Mouse (Mus musculus) stomach, embryonic 16.5 days (tissue): ENCODE measurements around the gene Pnmal1. TPM values are rescaled to one million over a fixed set of nuclear protein-coding genes. Genes with fewer than 3 reads are reported as not detected.
A peak's percentile ranks its signal among the peaks of the same experiment; 100 is the strongest.

ENCODE experiments used
- ATAC-seq: fragments of 200-750 bp; cut with Nextera tagmentation; 2 replicates; pipeline ENCODE4 v1.8.0; 2017; ENCODE audit warnings: moderate number of reproducible peaks, moderate TSS enrichment; ENCODE audit not compliant: insufficient read depth, low FRiP score
- H3K27ac ChIP-seq: fragments of 300-500 bp; sonication (generic); 2 replicates; pipeline ENCODE4 v1.5.1; 2014; ENCODE audit warnings: low read length
- H3K27me3 ChIP-seq: fragments of 300-500 bp; sonication (generic); 2 replicates; pipeline ENCODE4 v1.6.1; 2014; ENCODE audit warnings: low read length, control low read depth, mixed read lengths; ENCODE audit not compliant: control insufficient read depth, insufficient read depth
- H3K36me3 ChIP-seq: fragments of 300-500 bp; sonication (generic); 2 replicates; pipeline ENCODE4 v1.6.1; 2014; ENCODE audit warnings: low read length; ENCODE audit not compliant: control insufficient read depth, insufficient read depth
- H3K4me1 ChIP-seq: fragments of 300-500 bp; sonication (generic); 2 replicates; pipeline ENCODE4 v1.6.1; 2014; ENCODE audit warnings: low read length, control low read depth, mixed read lengths; ENCODE audit not compliant: control insufficient read depth, insufficient read depth
- H3K4me2 ChIP-seq: fragments of 300-500 bp; sonication (generic); 2 replicates; pipeline ENCODE4 v1.6.1; 2014; ENCODE audit warnings: low read depth, low read length, mixed read lengths
- H3K4me3 ChIP-seq: fragments of 300-500 bp; sonication (generic); replicated peaks from 2 replicates; pipeline ENCODE4 v1.5.1; 2014; ENCODE audit warnings: mild to moderate bottlenecking, low read length
- H3K9ac ChIP-seq: fragments of 300-500 bp; sonication (generic); 2 replicates; pipeline ENCODE4 v1.6.1; 2014; ENCODE audit warnings: low read length
- H3K9me3 ChIP-seq: fragments of 300-500 bp; sonication (generic); replicated peaks from 2 replicates; pipeline ENCODE4 v1.6.1; 2016; ENCODE audit warnings: low read length, control low read depth; ENCODE audit not compliant: control insufficient read depth
- WGBS: fragments of 180-500 bp; shearing (Covaris S2); extraction: QIAGEN DNeasy Blood & Tissue Kit; methylation state at CpG from one replicate; pipeline ENCODE4 v1.1.7; 2014; 5-methylcytosine and 5-hydroxymethylcytosine counted together
- polyA plus RNA-seq: library from polyadenylated mRNA; unstranded; fragments of >200 nt; fragmentation: Nextera tagmentation; extraction: Ambion mirVana; gene quantifications from 2 replicates; pipeline ENCODE4 v1.2.1, GENCODE M21; 2015

Pnmal1 gene
- polyA plus RNA-seq, 1 experiment from 2014 or later, result 3.4 TPM

DNA sequence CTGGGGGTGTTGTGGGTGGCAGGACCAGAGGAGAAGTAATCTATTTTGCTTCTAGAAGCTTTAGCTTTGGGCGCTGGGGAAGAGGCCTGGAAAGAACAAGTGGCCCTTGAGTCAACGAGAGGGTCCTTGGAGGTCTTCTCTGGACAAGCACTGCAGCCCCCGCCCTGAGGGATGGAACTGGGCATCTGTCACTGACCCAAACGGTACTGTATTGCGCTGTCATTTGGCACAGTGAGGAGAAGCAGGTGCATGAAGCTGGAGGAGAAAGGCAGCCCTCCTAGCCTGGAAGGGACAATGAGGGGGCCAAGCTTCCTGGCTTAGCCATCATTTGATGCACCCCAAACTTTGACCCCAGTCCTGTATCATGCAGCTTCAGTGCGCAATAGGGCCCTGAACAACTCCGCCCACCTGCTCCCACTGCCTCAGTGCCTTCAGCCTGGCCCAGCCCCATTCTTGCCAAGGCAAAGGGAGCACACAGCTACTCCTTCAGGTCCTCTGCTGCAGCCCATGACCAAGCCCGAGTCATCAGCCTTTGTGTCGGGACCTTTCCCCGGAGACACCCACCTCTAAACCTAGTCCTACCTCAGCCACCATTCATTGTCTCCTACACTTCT lies 37.0 kb upstream of the Pnmal1 start:
- no peak for ATAC-seq
- Histone ChIP-seq H3K27ac (peak overlapping the region; percentile 95), H3K36me3 (peaks cover 5% of the 10 kb centered on the region), H3K4me3 (peak overlapping the region; percentile 90), H3K4me2 (peak overlapping the region; percentile 95), H3K9ac (peak overlapping the region; percentile 95), H3K4me1 (peaks cover 33% of the 10 kb centered on the region), H3K27me3 (no peaks in the 10 kb centered on the region), H3K9me3 (no peaks in the 10 kb centered on the region)
- 32% methylated on average over 10 of the region's 10 CpGs for WGBS

DNA sequence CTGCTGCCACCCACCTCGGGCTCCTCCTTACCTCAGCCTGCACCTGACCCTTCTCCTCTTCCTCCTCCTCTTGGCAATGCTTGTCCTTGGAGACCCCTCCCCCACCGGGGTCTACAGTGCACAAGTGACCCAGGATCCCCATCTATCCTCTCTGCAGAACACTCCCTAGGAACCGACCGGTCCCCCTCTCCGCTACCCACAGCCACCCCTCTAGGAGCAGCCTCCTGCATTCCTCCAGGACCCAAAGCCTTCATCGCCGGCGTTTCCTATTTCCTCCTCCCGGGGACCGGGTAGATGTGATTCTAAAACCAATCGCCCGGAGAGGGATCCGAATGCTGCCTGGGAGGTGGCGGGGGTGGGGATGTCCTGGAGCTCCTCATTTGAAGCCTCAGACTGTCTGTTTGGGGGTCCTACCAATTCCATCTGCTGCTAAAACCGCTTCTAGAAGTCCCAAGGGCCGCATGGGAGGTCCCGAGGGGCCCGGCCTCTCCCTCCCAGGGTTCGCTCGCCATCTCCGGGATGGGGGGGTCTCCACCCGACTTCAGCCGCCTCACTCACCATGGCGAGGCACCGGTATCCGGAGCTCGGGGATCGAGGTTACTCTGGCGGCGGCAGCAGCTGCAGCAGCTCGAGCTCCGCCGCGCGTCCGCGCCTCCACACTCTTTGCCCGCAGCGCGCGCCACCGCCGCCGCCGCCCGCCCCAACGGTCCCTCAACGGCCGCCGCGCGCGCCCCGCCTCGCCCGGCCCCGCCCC lies 36.0 kb upstream of the Pnmal1 start:
- Histone ChIP-seq H3K4me1 (peaks cover 33% of the 10 kb centered on the region), H3K27me3 (no peaks in the 10 kb centered on the region), H3K9me3 (no peaks in the 10 kb centered on the region), H3K36me3 (no peaks in the 10 kb centered on the region; the same call in 1 of the 2 replicates), H3K4me3 (peak overlapping the region; percentile 90), H3K9ac (peak overlapping the region; percentile 95), H3K27ac (peak overlapping the region; percentile 95), H3K4me2 (peak overlapping the region; percentile 95)
- 0 out of 2 replicates have a peak, but pooled peaks have one; percentile 0 for ATAC-seq
- WGBS, result under 1% methylated on average over 56 of the region's 57 CpGs

DNA sequence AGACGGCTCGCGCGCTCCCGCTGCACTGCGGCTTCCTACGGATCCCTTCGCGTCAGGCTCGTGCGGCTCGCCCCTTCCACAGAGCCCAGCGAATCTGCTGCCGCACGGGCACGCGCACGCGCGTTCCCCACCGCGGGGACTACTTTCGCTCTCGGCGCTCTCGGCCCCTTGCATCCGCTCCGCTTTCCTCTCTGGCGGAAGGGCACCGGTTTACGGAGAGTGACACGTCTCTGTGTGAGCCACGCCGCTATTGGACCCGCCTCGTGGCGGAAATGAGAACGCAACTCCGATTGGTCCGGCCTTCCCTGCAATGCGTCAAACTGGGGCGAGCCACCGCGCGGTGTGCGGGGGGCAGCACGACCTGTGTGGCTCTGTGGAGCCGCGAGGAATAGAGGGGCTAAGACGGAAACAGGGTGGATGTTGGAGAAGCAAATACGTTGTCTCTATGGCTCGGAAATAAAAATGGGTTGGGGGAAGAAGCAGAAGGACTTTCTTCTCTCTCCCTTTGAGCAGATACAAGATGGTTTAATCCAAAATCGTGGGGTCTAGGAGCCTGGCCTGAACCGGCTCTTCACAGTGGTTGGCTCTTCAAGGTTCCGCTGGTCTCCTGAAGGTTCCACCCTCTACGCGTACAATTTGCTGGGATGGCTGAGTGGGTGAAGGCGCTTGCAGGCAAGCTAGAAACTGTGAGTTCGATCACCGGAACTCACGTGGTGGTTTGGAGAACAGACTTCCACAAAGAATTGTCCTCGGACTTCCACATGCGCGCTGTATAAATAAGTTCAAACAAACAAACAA lies 35.2 kb upstream of the Pnmal1 start, which contains the start of gene Calm3:
Calm3 (minus strand) TSS at position 78 of the 798 bp plus-strand sequence.
- peak; percentile 92 for ATAC-seq
- WGBS, result 2% methylated on average over 64 of the region's 64 CpGs
- H3K4me3 ChIP-seq, result peak within 1 kb of the TSS; percentile 90
- H3K4me1 ChIP-seq, result peaks cover 33% of the 10 kb centered on the region
- H3K4me2 ChIP-seq, result peak within 1 kb of the TSS; percentile 95
- no peaks in the 10 kb centered on the region for H3K9me3 ChIP-seq
- no peaks in the 10 kb centered on the region; the same call in 1 of the 2 replicates for H3K36me3 ChIP-seq
- H3K27ac ChIP-seq, result peak within 1 kb of the TSS; percentile 95
- H3K9ac ChIP-seq, result peak within 1 kb of the TSS; percentile 95
- no peaks in the 10 kb centered on the region for H3K27me3 ChIP-seq

GRCm38 (mm10) chr7:16928341-16928740 lies 31.1 kb upstream of the Pnmal1 start:
- 47% methylated on average over 2 of the region's 2 CpGs for WGBS
- peaks cover 7% of the 10 kb centered on the region for H3K4me1 ChIP-seq
- ATAC-seq, result no peak
- H3K4me2 ChIP-seq, result no peak overlapping the region
- no peak overlapping the region for H3K9ac ChIP-seq
- H3K27ac ChIP-seq, result no peak overlapping the region
- no peak overlapping the region for H3K4me3 ChIP-seq
- no peaks in the 10 kb centered on the region for H3K36me3 ChIP-seq
- no peaks in the 10 kb centered on the region for H3K9me3 ChIP-seq
- no peaks in the 10 kb centered on the region for H3K27me3 ChIP-seq

DNA sequence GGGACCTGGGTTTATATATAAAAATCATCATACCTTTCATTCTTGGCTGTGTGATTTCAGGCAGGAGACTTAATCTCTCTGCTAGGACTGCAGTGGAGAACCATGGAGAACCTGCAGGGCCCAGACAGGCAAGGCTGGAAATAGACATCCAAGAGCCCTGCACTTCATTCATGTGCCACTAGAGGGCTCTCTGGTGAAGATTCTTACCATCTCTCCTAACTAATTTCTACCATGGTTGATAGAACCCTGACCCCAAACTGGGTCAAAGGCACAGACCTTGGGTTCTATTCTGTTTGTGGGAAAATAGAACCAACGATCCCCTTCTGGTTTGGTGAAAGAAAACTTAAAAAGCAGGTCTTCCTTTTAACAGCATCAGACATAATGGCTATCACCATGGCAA lies 28.6 kb upstream of the Pnmal1 start:
- H3K36me3 ChIP-seq, result no peaks in the 10 kb centered on the region
- H3K9me3 ChIP-seq, result no peaks in the 10 kb centered on the region
- H3K9ac ChIP-seq, result no peak overlapping the region
- no peaks in the 10 kb centered on the region for H3K27me3 ChIP-seq
- no peak overlapping the region for H3K4me3 ChIP-seq
- peaks cover 7% of the 10 kb centered on the region for H3K4me1 ChIP-seq
- no peak for ATAC-seq
- 8% methylated on average over 1 of the region's 1 CpGs for WGBS
- H3K4me2 ChIP-seq, result no peak overlapping the region
- no peak overlapping the region for H3K27ac ChIP-seq

GRCm38 (mm10) chr7:16931968-16932627 lies 27.4 kb upstream of the Pnmal1 start:
- Histone ChIP-seq H3K9me3 (no peaks in the 10 kb centered on the region), H3K9ac (no peak overlapping the region), H3K4me2 (no peak overlapping the region), H3K4me3 (no peak overlapping the region), H3K4me1 (peaks cover 7% of the 10 kb centered on the region), H3K36me3 (no peaks in the 10 kb centered on the region), H3K27me3 (no peaks in the 10 kb centered on the region), H3K27ac (0 out of 2 replicates have a peak overlapping the region, but pooled peaks have one; percentile 24)
- 16% methylated on average over 14 of the region's 14 CpGs for WGBS
- peak; percentile 62; the same call in 1 of the 2 replicates for ATAC-seq

DNA sequence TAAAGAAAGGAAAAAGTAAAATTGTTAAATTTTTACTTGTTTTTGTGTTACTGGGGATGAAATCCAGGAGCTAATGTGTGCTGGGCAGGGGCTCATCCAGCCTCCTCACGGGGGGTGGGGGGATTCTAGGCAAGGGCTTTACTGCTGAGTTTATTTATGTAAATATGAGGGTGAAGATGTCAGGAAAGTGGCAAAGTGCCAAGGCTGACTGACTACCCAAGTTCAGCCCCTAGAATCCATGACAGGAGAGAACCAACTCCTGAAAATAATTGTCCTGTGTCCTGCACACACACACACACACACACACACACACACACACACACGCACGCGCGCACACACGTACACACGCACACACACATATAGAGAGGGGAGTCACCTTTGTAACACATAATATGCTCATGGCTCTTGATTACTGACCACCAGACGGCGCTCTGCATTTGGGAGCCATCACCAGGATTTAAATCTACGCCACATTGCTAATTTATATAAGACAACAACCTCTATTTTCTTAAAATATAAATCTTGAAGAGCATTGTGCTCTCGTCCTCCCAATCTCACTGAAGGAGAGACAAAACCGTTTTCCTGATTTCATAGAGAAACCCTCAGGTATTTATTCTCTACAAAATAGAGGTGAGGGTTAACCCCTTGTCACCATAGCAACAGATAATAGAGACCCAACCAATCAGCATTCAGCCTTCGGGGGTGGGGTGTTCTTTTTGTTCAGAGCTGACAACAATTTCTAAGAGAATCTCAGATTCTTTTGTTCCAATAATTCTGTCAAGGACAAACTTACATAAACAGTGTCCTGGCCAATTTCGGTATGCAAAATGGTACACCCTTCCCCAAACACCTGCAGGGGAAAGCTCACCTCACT lies 26.5 kb upstream of the Pnmal1 start:
- no peak for ATAC-seq
- Histone ChIP-seq H3K4me2 (no peak overlapping the region), H3K9me3 (no peaks in the 10 kb centered on the region)

GRCm38 (mm10) chr7:16937312-16937711 lies 22.2 kb upstream of the Pnmal1 start:
- 52% methylated on average over 4 of the region's 4 CpGs for WGBS

More for the DNA sequence above, 26.5 kb upstream of the Pnmal1 start:
- H3K27ac ChIP-seq, result no peak overlapping the region
- H3K9ac ChIP-seq, result no peak overlapping the region
- no peak overlapping the region for H3K4me3 ChIP-seq
- H3K27me3 ChIP-seq, result no peaks in the 10 kb centered on the region
- peaks cover 7% of the 10 kb centered on the region for H3K4me1 ChIP-seq
- no peaks in the 10 kb centered on the region for H3K36me3 ChIP-seq
- 36% methylated on average over 14 of the region's 14 CpGs for WGBS

More at GRCm38 (mm10) chr7:16937312-16937711, 22.2 kb upstream of the Pnmal1 start:
- H3K4me2 ChIP-seq, result no peak overlapping the region
- ATAC-seq, result no peak
- H3K9me3 ChIP-seq, result no peaks in the 10 kb centered on the region
- H3K27ac ChIP-seq, result no peak overlapping the region
- peaks cover 10% of the 10 kb centered on the region for H3K4me1 ChIP-seq
- H3K27me3 ChIP-seq, result no peaks in the 10 kb centered on the region
- H3K9ac ChIP-seq, result no peak overlapping the region
- H3K4me3 ChIP-seq, result no peak overlapping the region
- H3K36me3 ChIP-seq, result no peaks in the 10 kb centered on the region
